Mouse (Mus musculus) heart, postnatal 0 days (tissue): Measurements from ENCODE around the gene Nhp2. TPM values are rescaled to one million over a fixed set of nuclear protein-coding genes. Genes with fewer than 3 reads are reported as not detected.

Source experiments
- ATAC-seq: fragments of 200-750 bp; cut with Nextera tagmentation; 2 replicates; pipeline ENCODE4 v1.8.0; 2017; ENCODE audit warnings: low read depth, moderate number of reproducible peaks, moderate library complexity; ENCODE audit not compliant: insufficient read depth
- DNase-seq: peaks from one replicate; pipeline ENCODE4 v3.0.0-alpha.2; 2016; ENCODE audit warnings: low spot score
- H3K27ac ChIP-seq: fragments of 300-500 bp; sonication (generic); 2 replicates; pipeline ENCODE4 v1.5.1; 2014; ENCODE audit warnings: low read depth, mild to moderate bottlenecking
- H3K27me3 ChIP-seq: fragments of 300-500 bp; sonication (generic); 2 replicates; pipeline ENCODE4 v1.6.1; 2014; ENCODE audit warnings: low read length, mixed read lengths; ENCODE audit not compliant: control insufficient read depth, insufficient read depth
- H3K36me3 ChIP-seq: fragments of 300-500 bp; sonication (generic); replicated peaks from 2 replicates; pipeline ENCODE4 v1.6.1; 2014; ENCODE audit warnings: low read length, mixed read lengths; ENCODE audit not compliant: control insufficient read depth, insufficient read depth
- H3K4me1 ChIP-seq: fragments of 300-500 bp; sonication (generic); 2 replicates; pipeline ENCODE4 v1.6.1; 2014; ENCODE audit warnings: antibody characterized with exemption; ENCODE audit not compliant: control insufficient read depth, insufficient read depth
- H3K4me2 ChIP-seq: fragments of 300-500 bp; sonication (generic); 2 replicates; pipeline ENCODE4 v1.6.1; 2014; ENCODE audit warnings: low read depth, mild to moderate bottlenecking, low read length, moderate library complexity
- H3K4me3 ChIP-seq: fragments of 300-500 bp; sonication (generic); 2 replicates; pipeline ENCODE4 v1.5.1; 2014; ENCODE audit warnings: low read depth, low read length
- H3K9ac ChIP-seq: fragments of 300-500 bp; sonication (generic); replicated peaks from 2 replicates; pipeline ENCODE4 v1.6.1; 2014; ENCODE audit warnings: low read depth, low read length, mixed read lengths
- H3K9me3 ChIP-seq: fragments of 300-500 bp; sonication (generic); replicated peaks from 2 replicates; pipeline ENCODE4 v1.6.1; 2016; ENCODE audit warnings: low read length; ENCODE audit not compliant: control insufficient read depth
- CTCF ChIP-seq: IDR thresholded peaks from 2 replicates; pipeline ENCODE4 v1.5.1; 2016; ENCODE audit warnings: antibody characterized with exemption, control low read depth, low read depth
- EP300 ChIP-seq: IDR thresholded peaks from 2 replicates; pipeline ENCODE4 v1.6.1; 2016; ENCODE audit warnings: antibody characterized with exemption, low read depth
- WGBS: fragments of 180-500 bp; shearing (Covaris S2); extraction: QIAGEN DNeasy Blood & Tissue Kit; methylation state at CpG from one replicate; pipeline ENCODE4 v1.1.7; 2014; 5-methylcytosine and 5-hydroxymethylcytosine counted together
- polyA plus RNA-seq: library from polyadenylated mRNA; unstranded; fragments of >200 nt; fragmentation: Nextera tagmentation; extraction: Ambion mirVana; gene quantifications from 2 replicates; pipeline ENCODE4 v1.2.1, GENCODE M21; 2015
- total RNA-seq: library from RNA; depleted of rRNA; stranded (reverse); fragments of >200 nt; gene quantifications from 2 replicates; pipeline ENCODE4 v1.2.3, GENCODE M21; 2014; ENCODE audit warnings: low replicate concordance

Gene Nhp2
- total and polyA plus RNA-seq, 2 experiments from 2014 or later, result 34.1 to 59.7 TPM

DNA sequence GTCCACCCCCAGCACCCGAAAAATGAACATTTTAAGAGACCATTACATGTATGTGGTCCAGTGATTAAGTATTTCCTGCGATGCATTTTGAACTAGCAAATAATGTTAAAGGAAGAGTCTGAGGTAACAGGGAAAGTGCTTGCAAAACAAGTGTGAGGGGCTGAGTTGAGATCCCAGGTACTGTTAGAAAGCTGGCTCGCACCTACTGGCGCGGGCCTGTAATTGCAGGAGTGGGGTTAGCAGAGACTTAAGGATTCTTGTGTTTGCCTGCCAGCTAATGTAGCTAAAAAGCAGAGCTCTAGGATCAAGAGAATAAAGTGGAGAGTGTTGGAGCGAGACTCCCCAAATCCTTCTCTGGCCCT, 16.8 kb downstream of the Nhp2 start:
- Histone ChIP-seq H3K9me3 (no peaks in the 10 kb centered on the region), H3K9ac (peak overlapping the region; percentile 62), H3K4me1 (peaks cover 25% of the 10 kb centered on the region), H3K27ac (peak overlapping the region; percentile 81), H3K4me2 (peak overlapping the region; percentile 65), H3K27me3 (no peaks in the 10 kb centered on the region), H3K4me3 (peak overlapping the region; percentile 67), H3K36me3 (no peaks in the 10 kb centered on the region)
- ATAC-seq, result peak; percentile 63
- TF ChIP-seq EP300, result no peak
- peak; percentile 43 for TF ChIP-seq CTCF
- 4% methylated on average over 6 of the region's 6 CpGs for WGBS
- DNase-seq, result peak; percentile 69

DNA sequence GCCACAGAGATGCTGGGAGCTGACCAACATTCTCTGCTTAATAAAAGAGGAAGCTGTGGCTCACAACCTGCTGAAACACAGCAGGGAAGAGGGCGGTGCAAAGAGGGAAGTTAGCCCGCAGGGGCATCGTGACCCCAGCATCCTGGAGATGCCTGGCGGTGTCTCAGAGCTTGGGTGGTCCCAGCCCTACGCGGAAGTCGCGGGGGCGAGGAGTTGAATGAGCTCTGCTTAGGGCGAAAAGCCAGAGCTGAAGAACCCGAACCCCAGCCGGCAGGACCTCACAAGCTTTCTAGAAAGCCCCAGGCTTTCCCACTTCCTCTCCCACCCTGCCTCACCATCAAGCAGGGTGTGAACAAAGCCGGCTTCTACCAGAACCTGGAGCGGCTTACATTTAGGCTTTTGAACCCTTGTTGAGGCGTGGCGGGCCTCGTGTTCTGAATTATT, 18.5 kb downstream of the Nhp2 start:
- DNase-seq (no peak), ATAC-seq (no peak)
- H3K27me3 ChIP-seq, result no peaks in the 10 kb centered on the region
- peak overlapping the region; percentile 48 for H3K4me2 ChIP-seq
- TF ChIP-seq EP300 (no peak), CTCF (no peak)
- H3K9me3 ChIP-seq, result no peaks in the 10 kb centered on the region
- H3K27ac ChIP-seq, result peak overlapping the region; percentile 77
- H3K9ac ChIP-seq, result no peak overlapping the region
- H3K36me3 ChIP-seq, result no peaks in the 10 kb centered on the region
- 6% methylated on average over 17 of the region's 17 CpGs for WGBS
- no peak overlapping the region; the same call in 1 of the 2 replicates for H3K4me3 ChIP-seq
- peaks cover 18% of the 10 kb centered on the region for H3K4me1 ChIP-seq

DNA sequence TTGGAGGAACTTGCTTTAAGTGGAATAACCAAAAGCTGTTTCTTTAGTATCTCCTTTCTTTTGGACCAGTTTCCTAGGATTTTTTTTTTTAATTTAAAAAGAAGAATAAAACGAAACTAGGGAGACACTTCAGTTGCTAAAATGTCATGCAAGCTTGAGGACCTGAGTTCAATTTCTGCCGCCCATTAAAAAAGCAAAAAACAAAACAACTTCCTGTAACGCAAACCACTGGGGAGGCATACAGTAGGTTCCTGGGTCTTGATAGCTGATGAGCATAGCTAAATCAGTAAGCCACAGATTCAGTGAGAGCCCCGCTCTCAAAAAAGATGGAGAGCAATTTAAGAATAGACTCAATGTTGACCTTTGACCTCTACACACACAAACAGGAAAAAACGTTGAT, 19.0 kb downstream of the Nhp2 start:
- TF ChIP-seq EP300 (no peak), CTCF (no peak)
- Histone ChIP-seq H3K4me2 (peak overlapping the region; percentile 48), H3K4me1 (peaks cover 21% of the 10 kb centered on the region), H3K27me3 (no peaks in the 10 kb centered on the region), H3K36me3 (peaks cover 3% of the 10 kb centered on the region; the same call in 1 of the 2 replicates), H3K9me3 (no peaks in the 10 kb centered on the region), H3K9ac (no peak overlapping the region), H3K4me3 (no peak overlapping the region), H3K27ac (peak overlapping the region; percentile 77)
- ATAC-seq (no peak), DNase-seq (no peak)
- 62% methylated on average over 5 of the region's 5 CpGs for WGBS

DNA sequence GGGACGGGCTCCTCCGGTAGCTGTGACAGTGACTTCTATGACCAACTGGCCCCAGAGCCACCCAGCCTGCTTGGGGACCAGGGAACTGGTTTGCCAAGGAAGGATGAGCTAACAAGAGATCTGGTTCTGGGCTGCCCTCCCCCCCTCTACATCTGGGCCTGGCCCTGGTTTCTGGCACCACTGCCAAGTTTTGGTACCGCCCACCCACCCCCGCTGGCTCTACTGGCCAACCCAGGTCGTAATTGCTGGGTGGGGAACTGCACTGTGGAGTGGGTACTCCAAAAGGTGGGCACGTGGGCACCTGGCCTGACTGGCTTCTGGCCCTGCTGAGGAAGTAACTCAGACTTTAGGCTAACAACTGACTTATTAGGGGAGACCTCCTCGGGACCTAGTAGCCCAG, 21.2 kb downstream of the Nhp2 start:
- Histone ChIP-seq H3K36me3 (peaks cover 24% of the 10 kb centered on the region), H3K4me1 (peaks cover 15% of the 10 kb centered on the region), H3K4me3 (no peak overlapping the region), H3K27me3 (no peaks in the 10 kb centered on the region), H3K9ac (no peak overlapping the region; the same call in 1 of the 2 replicates), H3K4me2 (no peak overlapping the region), H3K9me3 (no peaks in the 10 kb centered on the region), H3K27ac (no peak overlapping the region)
- 80% methylated on average over 7 of the region's 7 CpGs for WGBS
- TF ChIP-seq EP300 (no peak), CTCF (no peak)
- DNase-seq (no peak), ATAC-seq (no peak)

DNA sequence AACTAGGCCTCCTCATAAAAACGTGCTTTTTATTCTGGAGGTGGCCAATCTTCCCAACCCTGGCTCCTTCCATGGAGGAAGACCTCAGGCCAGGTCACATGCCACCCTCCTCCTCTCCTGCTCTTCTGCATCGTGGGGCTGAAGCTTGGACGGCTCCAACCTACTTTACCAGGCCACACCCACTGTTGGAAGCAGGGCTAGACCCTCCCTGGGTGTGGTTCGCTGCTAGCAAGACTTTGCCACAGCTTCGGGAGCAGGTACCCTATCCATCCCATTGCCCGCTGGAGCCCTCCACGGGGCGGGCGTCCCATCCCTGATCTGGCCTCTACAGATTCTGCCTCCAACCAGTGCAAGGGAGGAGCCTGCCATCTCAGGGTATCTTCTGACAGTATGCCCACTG, 23.7 kb downstream of the Nhp2 start:
- 46% methylated on average over 9 of the region's 9 CpGs for WGBS
- Histone ChIP-seq H3K36me3 (peaks cover 24% of the 10 kb centered on the region), H3K9me3 (no peaks in the 10 kb centered on the region), H3K4me2 (peak overlapping the region; percentile 26; the same call in 1 of the 2 replicates), H3K4me1 (peaks cover 12% of the 10 kb centered on the region; the same call in 1 of the 2 replicates), H3K27ac (peak overlapping the region; percentile 62; the same call in 1 of the 2 replicates), H3K27me3 (no peaks in the 10 kb centered on the region), H3K9ac (no peak overlapping the region), H3K4me3 (peak overlapping the region; percentile 3; the same call in 1 of the 2 replicates)
- TF ChIP-seq EP300 (no peak), CTCF (no peak)
- DNase-seq (no peak), ATAC-seq (no peak)

DNA sequence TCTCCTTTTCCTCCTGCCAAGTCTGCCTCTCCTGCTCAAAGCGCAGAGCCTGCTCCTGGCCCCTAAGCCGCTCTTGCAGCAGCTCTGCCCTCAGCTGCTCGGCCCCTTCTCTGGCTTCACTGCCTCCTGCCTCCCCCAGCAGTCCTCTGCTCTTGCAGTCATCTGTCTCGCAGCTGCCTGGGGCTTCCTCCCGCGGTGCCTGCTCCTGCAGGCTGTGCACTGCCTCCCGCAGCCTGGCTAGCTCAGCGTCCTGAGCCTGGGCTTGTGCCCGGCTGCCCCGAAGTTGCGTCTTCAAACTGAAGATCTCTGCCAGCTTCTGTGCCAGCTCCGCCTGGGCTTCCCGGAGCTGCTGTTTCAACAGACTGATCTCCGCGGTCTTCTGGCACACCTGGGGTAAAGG, 24.2 kb downstream of the Nhp2 start:
- Histone ChIP-seq H3K4me1 (peaks cover 15% of the 10 kb centered on the region; the same call in 1 of the 2 replicates), H3K27ac (peak overlapping the region; percentile 62; the same call in 1 of the 2 replicates), H3K4me2 (peak overlapping the region; percentile 26; the same call in 1 of the 2 replicates), H3K27me3 (no peaks in the 10 kb centered on the region), H3K9ac (no peak overlapping the region), H3K4me3 (peak overlapping the region; percentile 3; the same call in 1 of the 2 replicates), H3K9me3 (no peaks in the 10 kb centered on the region), H3K36me3 (peaks cover 24% of the 10 kb centered on the region)
- no peak for ATAC-seq
- DNase-seq, result no peak
- WGBS, result 54% methylated on average over 15 of the region's 15 CpGs
- TF ChIP-seq EP300 (no peak), CTCF (no peak)
